Mouse (Mus musculus) central nervous system, embryonic 14 days (tissue): ENCODE results near the gene Olfr9. TPM values are rescaled to one million over a fixed set of nuclear protein-coding genes. Genes with fewer than 3 reads are reported as not detected.

Source experiments
- polyA plus RNA-seq: library from polyadenylated mRNA; depleted of rRNA; stranded (reverse); fragments of >200 nt; gene quantifications from 2 replicates; pipeline ENCODE4 v1.2.3, GENCODE M21; 2012; rRNA removed

Gene Olfr9
- not detected in 2 replicates for polyA plus RNA-seq

DNA sequence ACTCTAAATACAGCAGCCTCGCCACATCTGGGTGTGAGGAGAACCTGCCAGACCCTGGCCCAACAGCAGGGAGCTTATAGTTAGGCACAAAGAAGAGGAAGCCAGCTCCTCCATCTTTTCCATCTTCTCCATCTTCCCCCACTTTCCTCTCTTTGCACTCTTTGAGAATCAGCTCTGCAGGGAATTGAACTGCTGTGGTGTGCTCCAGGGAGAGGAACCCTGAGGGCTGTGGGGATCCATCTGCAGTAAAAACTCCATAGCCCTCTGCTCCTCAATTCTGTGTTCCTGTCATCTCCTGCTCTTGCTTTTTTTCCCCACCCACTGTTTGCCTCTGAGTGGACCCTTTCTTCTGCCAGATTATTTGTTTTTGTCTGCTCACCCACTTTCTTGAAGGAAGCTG lies at the start of gene Olfr9:
Olfr9 (plus strand) TSS at position 301 of the 400 bp plus-strand sequence.

DNA sequence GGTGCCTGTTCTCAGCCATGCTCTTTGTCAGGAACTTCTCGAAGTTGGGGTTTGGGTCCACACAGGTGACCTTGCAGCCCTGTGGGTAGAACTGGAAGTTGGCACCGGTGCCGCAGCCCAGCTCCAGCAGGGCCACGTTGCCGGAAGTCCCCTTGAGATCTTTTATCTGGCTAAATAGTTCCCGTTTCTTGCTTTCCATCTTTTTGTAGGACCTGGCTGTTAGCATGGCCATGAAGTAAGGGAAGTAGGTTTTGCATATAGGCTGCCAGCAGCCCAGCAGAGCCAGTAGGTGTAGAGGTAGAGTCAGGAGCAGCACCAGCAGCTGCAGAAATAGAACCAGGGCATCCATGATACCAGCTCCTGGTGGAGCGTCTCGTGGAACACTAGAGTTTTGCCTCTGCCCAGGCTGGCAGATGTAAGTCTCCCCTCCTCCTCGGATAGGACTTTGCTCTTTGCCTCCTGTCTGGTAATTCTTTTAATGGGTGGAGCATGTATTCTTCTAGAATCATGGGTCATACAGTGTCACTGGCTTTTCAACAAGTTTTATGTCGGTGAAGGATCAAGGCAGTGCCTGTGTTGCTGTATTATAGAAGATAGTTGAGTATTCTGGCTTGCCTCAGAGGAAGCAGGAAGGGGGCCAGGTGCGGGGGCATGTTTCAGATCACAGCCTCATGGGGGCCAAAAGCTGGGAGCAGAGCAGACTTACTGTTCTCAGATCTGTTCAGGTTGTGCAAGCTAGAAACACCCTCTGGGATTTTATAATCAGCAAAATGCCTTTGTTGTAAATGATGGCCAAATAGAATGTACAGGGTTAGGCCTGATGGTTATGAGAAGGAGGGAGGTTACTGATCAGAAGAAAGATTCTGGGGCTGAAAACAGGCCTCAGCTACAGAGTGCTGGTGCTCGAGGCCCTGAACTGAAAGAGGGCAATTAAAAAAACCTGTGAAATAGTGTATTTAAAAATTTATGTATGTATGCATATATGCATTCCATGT lies 28.3 kb upstream of the Olfr9 start, which contains the start of gene Mettl7b:
Mettl7b (minus strand) TSS at position 399 of the 995 bp plus-strand sequence.

DNA sequence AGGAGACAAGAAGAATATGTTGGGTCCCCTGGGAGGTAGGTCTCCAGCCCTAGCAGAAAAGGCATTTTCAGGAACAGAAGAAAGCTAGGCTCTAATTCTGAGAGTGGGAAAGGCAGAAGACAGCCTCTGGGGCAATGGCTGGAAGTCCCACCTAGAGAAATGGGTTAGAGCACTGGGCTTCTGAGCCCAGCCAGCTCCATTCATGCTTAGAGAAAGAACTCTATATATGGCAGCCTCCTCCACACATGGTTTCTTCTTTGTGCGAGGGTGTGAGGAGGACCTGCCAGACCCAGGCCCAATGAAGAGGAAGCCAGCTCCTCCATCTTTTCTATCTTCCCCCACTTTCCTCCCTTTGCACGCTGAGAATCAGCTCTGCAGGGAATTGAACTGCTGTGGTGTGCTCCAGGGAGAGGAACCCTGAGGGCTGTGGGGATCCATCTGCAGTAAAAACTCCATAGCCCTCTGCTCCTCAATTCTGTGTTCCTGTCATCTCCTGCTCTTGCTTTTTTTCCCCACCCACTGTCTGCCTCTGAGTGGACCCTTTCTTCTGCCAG lies 21.1 kb downstream of the Olfr9 start, which contains the start of gene Olfr763:
Olfr763 (plus strand) TSS at position 504 of the 554 bp plus-strand sequence.

DNA sequence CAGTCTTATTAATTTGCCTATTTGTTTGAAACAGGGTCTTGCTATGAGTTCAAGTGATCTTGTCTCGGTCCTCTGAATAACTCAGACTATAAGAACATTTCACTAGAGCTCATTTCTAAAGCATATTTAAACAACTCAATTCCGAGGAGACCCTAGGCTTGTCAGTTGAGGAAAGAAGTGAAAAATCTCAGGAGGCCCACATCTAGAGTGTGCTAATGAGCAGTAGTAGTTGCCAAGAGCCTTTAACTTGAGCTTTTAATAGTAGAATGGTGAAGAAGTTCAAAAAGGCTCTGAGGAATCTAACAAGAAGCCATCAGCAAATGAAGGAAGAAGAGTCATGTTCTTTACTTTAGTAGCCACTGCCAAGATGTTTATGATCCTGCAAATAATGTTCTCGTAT lies 50.6 kb downstream of the Olfr9 start, which contains the start of gene Olfr764-ps1:
Olfr764-ps1 (minus strand) TSS at position 101 of the 400 bp plus-strand sequence.

Other genes starting within 250 kb of the Olfr9 start
- gene Dgka, start 244.6 kb upstream of the Olfr9 start, polyA plus RNA-seq, result 9.1 and 13.5 TPM in 2 replicates
- gene Pym1, start 241.5 kb upstream of the Olfr9 start, polyA plus RNA-seq, result 67.1 and 67.8 TPM in 2 replicates
- gene Mmp19, start 198.5 kb upstream of the Olfr9 start, polyA plus RNA-seq, result 0.69 and 0.94 TPM in 2 replicates
- 27.9 and 30.6 TPM in 2 replicates for gene Dnajc14, start 185.4 kb upstream of the Olfr9 start, polyA plus RNA-seq
- 25.4 and 29.3 TPM in 2 replicates for gene Tmem198b, start 185.1 kb upstream of the Olfr9 start, polyA plus RNA-seq
- 110 and 120 TPM in 2 replicates for gene Sarnp, start 172.1 kb upstream of the Olfr9 start, polyA plus RNA-seq
- 28.1 and 30.3 TPM in 2 replicates for gene Ormdl2, start 167.8 kb upstream of the Olfr9 start, polyA plus RNA-seq
- 13.5 and 14.0 TPM in 2 replicates for gene Gdf11, start 97.7 kb upstream of the Olfr9 start, polyA plus RNA-seq
- gene Cd63, start 88.4 kb upstream of the Olfr9 start, polyA plus RNA-seq, result 92.6 and 159 TPM in 2 replicates
- gene Rdh5, start 66.5 kb upstream of the Olfr9 start, polyA plus RNA-seq, result 17.9 and 20.8 TPM in 2 replicates
- 315 and 318 TPM in 2 replicates for gene Bloc1s1, start 65.4 kb upstream of the Olfr9 start, polyA plus RNA-seq
- 4.4 and 11.0 TPM in 2 replicates for gene Itga7, start 55.6 kb upstream of the Olfr9 start, polyA plus RNA-seq
- not detected in 2 replicates for gene Mettl7b, start 28.4 kb upstream of the Olfr9 start, polyA plus RNA-seq
- gene Olfr763, start 21.4 kb downstream of the Olfr9 start, polyA plus RNA-seq, result not detected in 2 replicates
- gene Olfr764-ps1, start 50.5 kb downstream of the Olfr9 start, polyA plus RNA-seq, result not detected in 2 replicates
- not detected in 2 replicates for gene Olfr765, start 60.6 kb downstream of the Olfr9 start, polyA plus RNA-seq
- gene Olfr766-ps1, start 79.5 kb downstream of the Olfr9 start, polyA plus RNA-seq, result not detected in 2 replicates
- gene Olfr767, start 93.5 kb downstream of the Olfr9 start, polyA plus RNA-seq, result not detected in 2 replicates
- not detected in 2 replicates for gene Olfr768, start 109.9 kb downstream of the Olfr9 start, polyA plus RNA-seq
- gene Olfr769, start 128.4 kb downstream of the Olfr9 start, polyA plus RNA-seq, result not detected in 2 replicates
- not detected in 2 replicates for gene Olfr770, start 149.6 kb downstream of the Olfr9 start, polyA plus RNA-seq
- gene Olfr771, start 175.3 kb downstream of the Olfr9 start, polyA plus RNA-seq, result not detected in 2 replicates
- gene Olfr772, start 188.5 kb downstream of the Olfr9 start, polyA plus RNA-seq, result not detected in 2 replicates
- not detected in 2 replicates for gene Olfr773, start 198.0 kb downstream of the Olfr9 start, polyA plus RNA-seq
- gene Olfr774, start 246.8 kb downstream of the Olfr9 start, polyA plus RNA-seq, result not detected in 2 replicates